Mouse (Mus musculus): Measurements from ENCODE around the gene Gm11627.

- TF ChIP-seq CTCF (IDR thresholded peaks at IDR 0.05; ENCODE audit: low read depth, low read length) (no peak), TAL1 (conservative IDR thresholded peaks at IDR 0.05; ENCODE audit: low read depth, low read length) (no peak), GATA1 (IDR thresholded peaks at IDR 0.05; ENCODE audit: borderline replicate concordance, low read length) (no peak), POLR2AphosphoS5 (IDR thresholded peaks at IDR 0.05; ENCODE audit: insufficient replicate concordance, low read depth, low read length) (no peak)
Measured at GRCm38 (mm10) chr11:102611317-102611705, 32.0 kb upstream of the Gm11627 start.

Data from G1E (cell line).